Mouse (Mus musculus): ENCODE results near the gene Ubr3.

GRCm38 (mm10) chr2:70006492-70006891, 109.4 kb downstream of the Ubr3 start:
- TF ChIP-seq CTCF (IDR thresholded peaks at IDR 0.05; ENCODE audit: control insufficient read depth, insufficient read depth, insufficient read length) (no peak), FOSL1 (IDR thresholded peaks at IDR 0.05; ENCODE audit: insufficient read depth, low read length, poor library complexity, severe bottlenecking) (no peak), MAX (IDR thresholded peaks at IDR 0.05) (no peak), MYOG (IDR thresholded peaks at IDR 0.05; ENCODE audit: control insufficient read depth, extremely low read depth, insufficient read length) (no peak)

All from C2C12 (cell line).